Comparison of ENCODE assay signal across 15 mouse cellular contexts in the genomic region with DNA sequence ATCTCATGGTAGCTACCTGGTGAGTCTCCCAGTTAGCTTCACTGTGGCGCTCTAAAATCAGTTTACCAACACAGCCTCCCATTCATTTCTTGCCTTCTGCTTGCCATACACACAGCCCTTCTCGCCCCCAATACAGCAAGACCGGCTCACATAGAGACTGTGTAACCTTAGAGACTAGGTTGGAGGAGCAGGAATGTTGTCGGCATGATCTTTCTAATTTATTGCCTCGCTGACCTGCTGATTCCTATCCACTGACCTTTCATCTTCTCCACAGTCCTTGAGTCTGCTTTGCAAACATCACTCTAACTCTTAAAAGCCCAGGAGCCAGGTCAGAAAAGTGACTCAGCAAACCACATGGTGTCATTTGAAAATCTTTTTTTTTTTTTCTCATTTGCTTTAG. TPM values are rescaled to one million over a fixed set of nuclear protein-coding genes. Genes with fewer than 3 reads are reported as not detected.
"Had no signal": no experiment of that assay in that cellular context is flagged by ENCODE, and none has a peak within 500 bp of the region (broad histone marks: within the 10 kb centered on the region; RNA-seq: fewer than 3 reads in every experiment).

No protein-coding gene starts in this region.

- H3K36me3 ChIP-seq: kidney, embryonic 15.5 days; limb, embryonic 13.5 days; neural tube, embryonic 15.5 days had no signal

- H3K27ac ChIP-seq: kidney, embryonic 15.5 days; limb, embryonic 13.5 days; liver, embryonic 14.5 days; neural tube, embryonic 15.5 days had no signal

- H3K9me3 ChIP-seq: kidney, embryonic 15.5 days; limb, embryonic 13.5 days; neural tube, embryonic 15.5 days had no signal

- H3K4me2 ChIP-seq: kidney, embryonic 15.5 days; limb, embryonic 13.5 days; midbrain, embryonic 11.5 days; neural tube, embryonic 15.5 days had no signal

- H3K9ac ChIP-seq: kidney, embryonic 15.5 days; limb, embryonic 13.5 days; liver, embryonic 14.5 days; neural tube, embryonic 15.5 days had no signal

- H3K27me3 ChIP-seq: neural tube, embryonic 15.5 days had no signal

- ATAC-seq: midbrain, embryonic 16.5 days had no signal

- H3K4me3 ChIP-seq: kidney, embryonic 15.5 days; limb, embryonic 13.5 days; neural tube, embryonic 15.5 days had no signal

- H3K4me1 ChIP-seq: limb, embryonic 13.5 days had no signal

- DNase-seq: kidney, postnatal 14 days; left cerebral cortex, postnatal 4 days; lung, adult 18-20 months; lung, postnatal 36 days; right cerebral cortex, adult 18-20 months; right cerebral cortex, postnatal 25 days; thymus, adult 18-20 months; thymus, postnatal 25 days had no signal

RNA-seq across cellular contexts. Expression of a gene that starts 4.6 kb away (rescaled TPM):
- polyA plus RNA-seq: liver, adult 2 months had no signal
